Mouse (Mus musculus) c-Kit-positive CD71-positive TER-119-negative erythroid progenitor cells, embryonic 14.5 days (primary cell): ENCODE results near the gene Rhox2a.
"Not testable (repeated sequence)": the region's sequence is repeated elsewhere in the genome, so short reads cannot be mapped to it uniquely, and the experiment has no call there.

Experiments
- DNase-seq: peaks from one replicate; pipeline ENCODE4 v3.0.0-alpha.2; 2013; ENCODE audit warnings: low read depth

The Rhox2a gene

DNA sequence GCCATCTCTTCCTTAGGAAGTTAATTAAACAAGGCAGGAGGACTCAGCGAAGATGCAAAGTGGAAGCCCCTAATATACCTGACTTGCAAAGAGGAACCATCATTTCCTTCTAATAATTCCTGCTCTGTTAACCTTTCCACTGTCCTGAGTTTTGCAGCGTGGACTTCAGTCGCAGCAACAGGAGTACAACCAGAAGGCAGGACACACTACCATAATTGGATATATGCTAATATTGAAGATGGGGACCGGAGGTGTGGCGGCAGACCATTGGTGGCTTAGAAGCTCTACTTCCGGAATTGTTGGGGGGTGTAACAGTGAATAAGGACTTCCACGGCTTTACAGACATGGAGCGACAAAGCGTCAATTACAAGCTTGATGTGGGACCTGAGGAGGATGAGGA is at the start of gene Rhox2a:
Gene Rhox2a, plus strand, starts transcription at position 301 of the 400 bp plus-strand sequence.
- not testable (repeated sequence) for DNase-seq

DNA sequence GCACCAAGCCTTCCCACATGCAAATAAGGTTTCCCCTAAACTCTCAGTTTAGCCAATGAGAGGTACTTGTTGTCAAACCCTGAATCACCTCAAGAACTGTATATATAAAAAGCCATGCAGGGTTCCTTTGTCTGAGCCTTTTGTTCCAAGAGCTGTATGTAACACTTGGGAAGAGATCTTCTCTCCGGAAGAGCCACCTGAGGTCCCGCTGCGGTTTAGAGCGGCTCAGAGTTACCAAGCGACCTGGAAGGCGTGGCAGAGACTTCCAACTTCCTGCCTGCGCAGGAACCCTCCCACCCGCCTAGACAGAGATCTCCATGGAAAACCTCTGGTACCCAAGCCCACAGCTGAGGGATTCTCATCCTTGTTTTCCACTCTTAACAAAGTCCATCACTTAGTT is 46.1 kb upstream of the Rhox2a start:
- DNase-seq, result no peak

DNA sequence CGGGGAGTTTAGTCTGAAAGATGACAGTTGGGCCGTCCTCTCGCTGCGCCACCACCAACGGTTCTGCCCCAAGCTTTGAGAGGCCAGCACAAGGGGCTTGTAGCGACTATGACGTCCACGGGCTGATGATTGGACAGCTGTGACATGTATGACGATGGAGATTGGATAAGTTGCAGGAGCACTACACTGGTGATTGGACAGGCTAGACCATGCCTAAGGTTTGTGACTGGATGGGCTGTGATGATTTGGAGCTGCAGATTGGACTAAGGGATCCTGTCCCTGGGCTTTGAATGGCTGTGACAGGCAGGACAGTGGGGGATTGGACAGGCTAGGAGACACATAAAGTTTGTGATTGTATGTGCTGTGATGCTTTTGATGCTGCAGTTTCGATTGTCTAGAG is 33.8 kb upstream of the Rhox2a start, which contains the start of gene Gm9:
Gene Gm9, minus strand, starts transcription at position 101 of the 400 bp plus-strand sequence.
- DNase-seq, result no peak

DNA sequence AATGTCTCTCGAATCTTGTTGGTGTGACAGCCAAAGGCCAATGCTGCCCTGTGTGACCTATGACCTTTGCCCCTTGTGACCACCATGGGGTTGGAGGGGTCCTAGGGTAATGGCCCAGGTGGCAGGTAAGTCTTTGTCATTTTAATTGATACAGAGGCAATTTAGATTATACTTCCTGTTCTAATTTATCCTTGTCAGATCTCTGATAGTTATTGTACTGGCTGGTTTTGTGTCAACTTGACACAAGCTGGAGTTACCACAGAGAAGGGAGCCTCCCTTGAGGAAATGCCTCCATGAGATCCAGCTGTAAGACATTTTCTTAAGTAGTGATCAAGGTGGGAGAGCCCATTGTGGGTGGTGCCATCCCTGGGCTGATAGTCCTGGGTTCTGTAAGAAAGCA is 22.6 kb upstream of the Rhox2a start, which contains the start of gene Rhox1:
Gene Rhox1, minus strand, starts transcription at position 101 of the 400 bp plus-strand sequence.
- DNase-seq, result not testable (repeated sequence)

DNA sequence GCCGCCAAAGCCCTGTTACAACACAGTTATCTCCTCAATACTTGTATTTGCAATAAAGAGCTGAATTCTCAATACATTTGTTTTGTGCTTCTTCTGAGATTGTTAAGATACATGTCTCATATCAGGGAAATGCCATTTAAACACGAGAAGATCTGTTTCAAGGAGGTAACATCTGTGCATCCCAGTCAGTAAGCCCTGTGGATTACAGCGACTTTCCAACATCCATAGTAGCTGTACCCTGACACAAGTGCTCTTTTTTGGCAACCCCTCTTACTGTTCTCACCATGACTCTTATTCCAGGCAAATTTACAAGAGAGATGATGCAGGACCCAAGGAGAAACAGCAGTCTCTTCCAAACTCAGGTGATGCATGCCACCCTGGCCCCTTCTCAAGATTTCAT is 4.8 kb downstream of the Rhox2a start, which contains the start of gene Rhox3a:
Gene Rhox3a, plus strand, starts transcription at position 301 of the 400 bp plus-strand sequence.
- not testable (repeated sequence) for DNase-seq

DNA sequence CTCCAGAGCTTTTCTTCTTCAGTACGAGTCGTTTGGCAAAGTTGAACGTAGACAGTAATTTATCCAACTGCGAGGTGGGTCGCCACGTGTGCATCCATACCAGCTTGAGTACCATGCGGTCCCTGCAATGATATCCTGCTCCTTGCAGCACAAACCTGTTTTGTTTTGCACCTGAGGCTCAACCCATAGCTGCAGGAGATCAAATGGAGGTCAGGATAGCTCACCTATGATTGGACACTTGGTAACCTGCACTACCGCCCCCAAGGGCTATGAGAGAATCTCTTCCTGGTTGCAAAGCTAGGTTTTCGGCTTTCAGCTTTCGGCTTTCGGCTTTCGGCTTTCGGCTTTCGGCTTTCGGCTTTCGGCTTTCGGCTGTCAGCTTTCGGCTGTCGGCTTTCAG is 20.3 kb downstream of the Rhox2a start, which contains the start of gene Rhox4a:
Gene Rhox4a, plus strand, starts transcription at position 301 of the 400 bp plus-strand sequence.
- not testable (repeated sequence) for DNase-seq
